Mouse (Mus musculus) stomach, embryonic 15.5 days (tissue): Measurements from ENCODE around the gene Cbfb. TPM values are rescaled to one million over a fixed set of nuclear protein-coding genes. Genes with fewer than 3 reads are reported as not detected.

Source experiments
- ATAC-seq: fragments of 200-750 bp; cut with Nextera tagmentation; 2 replicates; pipeline ENCODE4 v1.8.0; 2017; ENCODE audit warnings: low read depth, moderate number of reproducible peaks, moderate TSS enrichment; ENCODE audit not compliant: insufficient read depth, low FRiP score
- H3K27ac ChIP-seq: fragments of 300-500 bp; sonication (generic); 2 replicates; pipeline ENCODE4 v1.5.1; 2015; ENCODE audit warnings: mild to moderate bottlenecking, inconsistent platforms
- H3K27me3 ChIP-seq: fragments of 300-500 bp; sonication (generic); replicated peaks from 2 replicates; pipeline ENCODE4 v1.6.1; 2015; ENCODE audit warnings: inconsistent platforms
- H3K36me3 ChIP-seq: fragments of 300-500 bp; sonication (generic); 2 replicates; pipeline ENCODE4 v1.6.1; 2015; ENCODE audit warnings: inconsistent platforms
- H3K4me1 ChIP-seq: fragments of 300-500 bp; sonication (generic); 2 replicates; pipeline ENCODE4 v1.6.1; 2015; ENCODE audit warnings: inconsistent platforms
- H3K4me2 ChIP-seq: fragments of 300-500 bp; sonication (generic); 2 replicates; pipeline ENCODE4 v1.6.1; 2015; ENCODE audit warnings: mild to moderate bottlenecking, inconsistent platforms
- H3K4me3 ChIP-seq: fragments of 300-500 bp; sonication (generic); replicated peaks from 2 replicates; pipeline ENCODE4 v1.5.1; 2015; ENCODE audit warnings: inconsistent platforms
- H3K9ac ChIP-seq: fragments of 300-500 bp; sonication (generic); 2 replicates; pipeline ENCODE4 v1.6.1; 2015; ENCODE audit warnings: inconsistent platforms
- H3K9me3 ChIP-seq: fragments of 300-500 bp; sonication (generic); 2 replicates; pipeline ENCODE4 v1.6.1; 2016; ENCODE audit warnings: inconsistent platforms
- WGBS: fragments of 180-500 bp; shearing (Covaris S2); methylation state at CpG from one replicate; pipeline ENCODE4 v1.1.7; 2015; 5-methylcytosine and 5-hydroxymethylcytosine counted together
- polyA plus RNA-seq: library from polyadenylated mRNA; unstranded; fragments of >200 nt; fragmentation: Nextera tagmentation; extraction: Ambion mirVana; gene quantifications from 2 replicates; pipeline ENCODE4 v1.2.1, GENCODE M21; 2015

The Cbfb gene
- polyA plus RNA-seq, 1 experiment from 2014 or later = 53.2 TPM

DNA sequence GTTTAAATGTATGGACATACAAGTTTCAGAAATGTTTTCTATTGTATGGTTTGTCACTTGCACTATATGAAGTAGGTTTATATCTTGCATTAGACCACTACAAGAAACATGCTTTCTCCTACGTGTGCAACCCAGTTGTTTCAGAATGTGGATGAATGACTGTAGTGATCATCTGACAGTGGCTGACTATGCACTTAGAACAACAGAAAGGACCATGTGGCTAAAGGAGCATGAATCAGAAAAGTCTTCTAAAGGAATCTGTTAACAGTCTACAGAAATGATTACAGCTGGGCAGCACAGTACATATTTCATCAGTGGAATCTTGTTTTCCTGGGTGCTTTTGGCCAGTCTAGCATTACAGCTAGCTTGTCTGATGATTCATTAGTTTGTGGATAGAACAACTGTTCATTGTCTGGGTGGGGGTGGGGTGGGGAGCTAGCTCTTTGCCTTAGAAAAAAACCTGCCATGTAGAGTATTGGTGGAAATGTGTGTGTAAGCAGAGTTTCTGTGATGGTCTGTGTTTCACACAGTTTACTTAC is 16.1 kb downstream of the Cbfb start:
- 42% methylated on average over 1 of the region's 1 CpGs for WGBS
- ATAC-seq = no peak
- Histone ChIP-seq H3K9me3 (no peaks in the 10 kb centered on the region), H3K4me1 (no peaks in the 10 kb centered on the region), H3K27ac (no peak overlapping the region), H3K9ac (no peak overlapping the region), H3K27me3 (no peaks in the 10 kb centered on the region), H3K4me2 (no peak overlapping the region), H3K4me3 (no peak overlapping the region), H3K36me3 (0 out of 2 replicates have a peak, but pooled peaks cover 7% of the 10 kb centered on the region)

DNA sequence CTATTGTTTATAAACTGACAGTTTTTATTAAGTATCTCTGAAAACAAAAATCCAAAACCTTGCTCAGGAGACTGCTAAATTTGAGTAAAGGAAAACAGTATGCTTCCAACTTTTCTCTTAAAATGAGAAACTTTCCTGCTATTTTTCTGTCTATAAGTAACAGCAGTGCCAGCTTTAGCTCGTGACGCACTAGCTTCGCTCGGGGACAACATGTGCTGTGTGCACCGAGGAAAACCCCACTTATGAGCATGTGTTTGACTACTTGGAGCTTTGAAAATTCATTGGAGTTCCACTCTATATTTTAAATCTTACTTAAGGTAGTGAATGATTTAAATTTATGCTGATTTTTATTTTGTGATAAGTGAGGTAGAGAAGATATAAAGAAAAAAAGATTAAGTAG is 21.7 kb downstream of the Cbfb start:
- no peak for ATAC-seq
- H3K9ac ChIP-seq = no peak overlapping the region

DNA sequence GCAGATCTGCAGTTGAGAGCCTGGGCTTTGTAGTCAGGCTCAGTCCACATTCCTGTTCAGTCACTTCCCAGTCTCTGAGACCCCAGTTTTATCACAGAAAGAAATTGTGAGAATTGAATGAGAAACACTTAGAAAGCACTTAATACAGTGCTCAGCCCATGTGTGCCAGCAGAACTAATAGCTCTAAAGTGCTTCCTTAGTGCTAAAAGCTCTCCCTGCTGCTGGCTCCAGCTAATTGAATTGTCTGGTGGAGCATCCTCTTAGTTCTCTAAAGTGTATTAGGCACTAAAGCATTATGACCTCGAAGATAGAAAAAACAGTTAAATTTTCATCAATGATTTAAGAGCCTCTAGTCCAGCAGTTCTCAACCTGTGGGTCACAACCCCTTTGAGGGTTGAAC is 35.3 kb downstream of the Cbfb start:
- Histone ChIP-seq H3K27ac (no peak overlapping the region), H3K9me3 (no peaks in the 10 kb centered on the region), H3K36me3 (0 out of 2 replicates have a peak, but pooled peaks cover 3% of the 10 kb centered on the region), H3K9ac (no peak overlapping the region), H3K4me2 (no peak overlapping the region), H3K4me1 (no peaks in the 10 kb centered on the region), H3K4me3 (no peak overlapping the region), H3K27me3 (no peaks in the 10 kb centered on the region)
- ATAC-seq = no peak
- WGBS = 73% methylated on average over 1 of the region's 1 CpGs

More for the DNA sequence above, 21.7 kb downstream of the Cbfb start:
- 94% methylated on average over 5 of the region's 5 CpGs for WGBS
- no peaks in the 10 kb centered on the region for H3K27me3 ChIP-seq
- H3K9me3 ChIP-seq = no peaks in the 10 kb centered on the region
- H3K4me3 ChIP-seq = no peak overlapping the region
- peaks cover 23% of the 10 kb centered on the region; the same call in 1 of the 2 replicates for H3K36me3 ChIP-seq
- H3K4me1 ChIP-seq = no peaks in the 10 kb centered on the region
- H3K4me2 ChIP-seq = no peak overlapping the region
- H3K27ac ChIP-seq = no peak overlapping the region

DNA sequence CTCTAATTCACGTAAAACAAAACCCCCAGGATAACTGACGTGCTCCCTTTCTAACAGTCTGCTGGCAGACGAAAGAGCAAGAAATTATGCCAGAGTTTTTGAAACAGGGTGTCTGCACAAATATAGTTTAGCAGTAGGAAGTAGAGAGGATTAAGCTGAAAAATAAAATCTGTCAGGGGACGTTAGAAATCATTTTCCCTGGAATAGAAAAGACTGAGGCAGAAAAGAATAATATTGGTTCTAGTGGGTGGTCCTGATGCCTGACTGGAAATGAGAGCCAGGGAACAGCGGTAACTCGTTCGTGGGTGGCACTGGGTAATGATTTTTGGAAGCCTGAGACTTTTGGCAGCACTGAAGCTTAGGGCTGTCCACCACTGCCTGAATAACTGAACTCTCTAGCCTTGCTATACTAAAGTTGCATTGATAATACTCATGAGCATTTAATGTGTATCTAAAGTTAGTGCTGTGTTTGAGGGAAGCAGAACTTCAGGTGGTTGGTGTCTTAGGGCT is 36.3 kb downstream of the Cbfb start:
- Histone ChIP-seq H3K9me3 (no peaks in the 10 kb centered on the region), H3K36me3 (0 out of 2 replicates have a peak, but pooled peaks cover 3% of the 10 kb centered on the region), H3K9ac (no peak overlapping the region), H3K4me3 (no peak overlapping the region), H3K27ac (no peak overlapping the region), H3K27me3 (no peaks in the 10 kb centered on the region), H3K4me1 (no peaks in the 10 kb centered on the region), H3K4me2 (no peak overlapping the region)
- ATAC-seq = no peak
- 55% methylated on average over 7 of the region's 7 CpGs for WGBS

DNA sequence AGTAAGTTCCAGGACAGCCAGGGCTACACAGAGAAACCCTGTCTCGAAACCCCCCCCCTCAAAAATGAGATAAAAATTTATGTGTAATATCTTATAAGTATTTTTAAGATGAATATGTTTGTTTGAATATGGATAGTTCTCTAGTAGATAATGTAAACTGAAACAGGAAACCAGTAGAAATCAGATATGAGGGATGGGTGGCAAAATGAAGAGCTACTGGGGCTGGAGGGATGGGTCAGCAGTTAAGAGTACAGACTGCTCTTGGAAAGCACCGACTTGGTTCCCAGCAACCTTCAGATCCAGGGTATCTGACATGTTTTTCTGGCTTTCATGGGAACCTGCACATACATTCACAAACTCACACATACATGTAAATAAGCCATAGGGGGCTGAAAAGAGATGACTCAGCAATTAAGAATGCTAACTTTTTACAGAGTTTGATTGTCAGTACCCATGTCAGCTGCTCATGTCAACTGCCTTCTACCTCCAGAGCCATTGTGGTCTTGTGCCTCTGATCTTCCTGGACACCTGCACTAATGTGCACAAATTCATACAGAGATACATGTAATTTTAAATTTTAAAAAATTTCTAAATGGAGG is 37.3 kb downstream of the Cbfb start:
- Histone ChIP-seq H3K27me3 (no peaks in the 10 kb centered on the region), H3K9ac (no peak overlapping the region), H3K36me3 (0 out of 2 replicates have a peak, but pooled peaks cover 3% of the 10 kb centered on the region), H3K9me3 (no peaks in the 10 kb centered on the region), H3K4me3 (no peak overlapping the region), H3K4me1 (no peaks in the 10 kb centered on the region), H3K4me2 (no peak overlapping the region), H3K27ac (no peak overlapping the region)
- ATAC-seq = no peak
- 83% methylated on average over 2 of the region's 2 CpGs for WGBS

DNA sequence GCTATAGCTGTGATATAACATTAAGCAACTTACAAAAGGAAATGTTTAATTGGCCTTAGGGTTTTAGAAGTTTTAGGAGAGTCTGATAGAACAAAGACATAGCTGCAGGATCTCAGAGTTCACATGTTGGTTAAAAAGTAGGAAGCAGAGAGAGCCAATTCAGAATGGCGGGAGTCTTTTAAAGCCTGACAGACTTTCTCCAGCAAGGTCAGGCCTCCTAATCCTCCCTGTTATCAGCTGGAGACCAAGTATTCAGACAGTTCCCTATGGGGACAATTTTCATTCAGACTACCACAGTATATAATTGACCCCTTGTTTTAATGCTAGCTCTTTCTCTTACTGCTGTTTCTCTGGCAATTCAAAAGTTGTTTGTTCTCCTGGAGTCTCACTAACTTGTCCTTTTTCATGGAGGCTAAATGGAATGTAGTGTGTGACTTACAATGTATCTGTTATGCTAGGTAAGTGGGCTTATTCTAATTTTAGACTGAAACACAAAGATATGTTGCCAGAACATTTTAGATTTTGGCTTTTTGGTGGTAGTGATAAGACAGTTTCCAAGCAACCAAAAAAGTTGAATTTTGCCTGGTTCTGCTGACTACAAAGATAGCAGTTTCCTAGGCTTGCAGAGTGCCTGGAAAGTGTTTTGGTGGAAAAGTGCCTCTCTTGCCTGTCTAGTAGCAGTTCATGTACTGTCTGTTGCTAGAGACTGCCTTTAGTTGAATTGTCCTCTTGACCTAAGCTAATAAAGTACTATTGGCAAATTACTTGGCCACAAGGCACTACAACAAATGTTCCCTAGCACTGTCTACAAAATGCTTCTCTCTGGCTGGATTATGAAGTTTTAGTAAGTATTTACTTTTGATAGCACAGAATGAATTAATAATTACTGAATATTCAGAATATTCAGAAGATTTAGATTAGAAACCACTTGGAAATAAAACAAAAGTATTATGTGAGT is 39.0 kb downstream of the Cbfb start:
- Histone ChIP-seq H3K36me3 (no peaks in the 10 kb centered on the region), H3K9ac (no peak overlapping the region), H3K4me2 (no peak overlapping the region), H3K9me3 (no peaks in the 10 kb centered on the region), H3K27ac (no peak overlapping the region), H3K27me3 (no peaks in the 10 kb centered on the region), H3K4me1 (no peaks in the 10 kb centered on the region), H3K4me3 (no peak overlapping the region)
- ATAC-seq = no peak
- 66% methylated on average over 1 of the region's 1 CpGs for WGBS

DNA sequence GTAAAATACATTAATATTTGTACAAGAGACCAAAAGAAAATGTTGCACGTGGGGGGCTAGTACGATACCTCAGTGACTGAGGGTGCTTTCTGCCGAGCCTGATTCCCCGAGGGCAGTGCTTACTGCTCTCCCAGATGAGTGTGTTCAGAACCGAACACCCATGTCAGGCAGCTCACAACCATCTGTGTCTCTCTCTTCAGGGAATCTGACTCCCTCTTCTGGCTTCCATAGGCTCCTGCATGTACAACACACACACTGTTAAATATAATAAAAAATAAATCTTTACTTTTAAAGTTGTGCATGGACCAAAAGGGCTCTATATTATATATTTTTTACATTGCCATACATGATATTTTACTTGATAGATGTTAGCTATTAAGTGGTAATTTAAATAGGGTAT is 43.6 kb downstream of the Cbfb start:
- 88% methylated on average over 5 of the region's 5 CpGs for WGBS
- no peaks in the 10 kb centered on the region for H3K4me1 ChIP-seq

DNA sequence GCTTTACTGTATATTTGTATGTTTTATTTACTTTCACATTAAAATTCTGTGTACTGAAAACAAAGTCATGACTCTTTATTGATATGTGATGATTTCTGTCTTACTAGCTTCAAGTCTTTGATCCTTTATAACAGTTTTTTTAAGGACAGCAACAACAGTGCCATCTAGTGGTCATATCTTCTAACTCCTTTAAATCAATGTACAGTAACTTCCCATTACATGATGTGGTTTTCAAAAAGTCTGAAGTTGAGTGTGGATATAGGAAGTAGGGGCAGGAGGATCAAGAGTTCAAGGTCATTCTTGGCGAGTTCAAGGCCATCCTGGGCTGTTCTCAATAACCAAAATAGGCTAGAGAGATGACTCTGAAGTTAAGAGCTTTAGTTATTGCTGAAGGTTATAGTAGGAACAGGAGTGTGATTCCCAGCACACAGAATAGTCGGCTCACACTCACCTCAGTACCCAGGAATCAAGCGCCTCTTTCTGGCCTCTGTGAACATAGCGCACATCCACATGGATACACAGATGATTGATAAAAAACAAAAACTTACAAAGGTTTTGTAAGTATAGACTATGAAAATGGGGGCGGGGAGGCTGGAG is 47.5 kb downstream of the Cbfb start:
- WGBS = 77% methylated on average over 5 of the region's 5 CpGs
- no peak for ATAC-seq
- Histone ChIP-seq H3K9ac (no peak overlapping the region), H3K4me1 (no peaks in the 10 kb centered on the region), H3K9me3 (no peaks in the 10 kb centered on the region), H3K36me3 (no peaks in the 10 kb centered on the region), H3K27me3 (no peaks in the 10 kb centered on the region), H3K4me2 (no peak overlapping the region), H3K4me3 (no peak overlapping the region), H3K27ac (no peak overlapping the region)

More for the DNA sequence above, 43.6 kb downstream of the Cbfb start:
- H3K27me3 ChIP-seq = no peaks in the 10 kb centered on the region
- no peak overlapping the region for H3K9ac ChIP-seq
- H3K4me2 ChIP-seq = no peak overlapping the region
- ATAC-seq = no peak
- no peak overlapping the region for H3K4me3 ChIP-seq
- no peaks in the 10 kb centered on the region for H3K9me3 ChIP-seq
- no peaks in the 10 kb centered on the region for H3K36me3 ChIP-seq
- no peak overlapping the region for H3K27ac ChIP-seq

DNA sequence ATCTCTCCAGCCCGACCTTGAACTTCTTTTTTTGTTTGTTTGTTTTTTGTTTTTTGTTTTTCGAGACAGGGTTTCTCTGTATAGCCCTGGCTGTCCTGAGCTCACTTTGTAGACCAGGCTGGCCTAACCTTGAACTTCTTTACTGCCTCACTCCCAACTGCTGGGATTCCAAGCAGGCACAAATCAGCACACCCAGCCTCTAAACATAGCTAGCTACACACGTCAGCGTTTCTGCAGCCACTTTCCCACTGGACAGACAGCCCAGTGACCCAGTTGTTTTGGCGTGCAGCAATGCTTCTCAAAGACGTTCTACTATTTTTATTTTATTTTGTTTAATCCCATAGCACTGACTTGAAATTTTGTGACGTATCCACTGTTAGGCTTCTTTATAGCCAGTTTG is 53.4 kb downstream of the Cbfb start:
- Histone ChIP-seq H3K4me3 (no peak overlapping the region), H3K36me3 (no peaks in the 10 kb centered on the region), H3K4me1 (peaks cover 16% of the 10 kb centered on the region; the same call in 1 of the 2 replicates), H3K9ac (no peak overlapping the region), H3K27me3 (no peaks in the 10 kb centered on the region), H3K27ac (no peak overlapping the region), H3K4me2 (peak overlapping the region; percentile 74), H3K9me3 (no peaks in the 10 kb centered on the region)
- WGBS = 75% methylated on average over 7 of the region's 7 CpGs
- no peak for ATAC-seq

DNA sequence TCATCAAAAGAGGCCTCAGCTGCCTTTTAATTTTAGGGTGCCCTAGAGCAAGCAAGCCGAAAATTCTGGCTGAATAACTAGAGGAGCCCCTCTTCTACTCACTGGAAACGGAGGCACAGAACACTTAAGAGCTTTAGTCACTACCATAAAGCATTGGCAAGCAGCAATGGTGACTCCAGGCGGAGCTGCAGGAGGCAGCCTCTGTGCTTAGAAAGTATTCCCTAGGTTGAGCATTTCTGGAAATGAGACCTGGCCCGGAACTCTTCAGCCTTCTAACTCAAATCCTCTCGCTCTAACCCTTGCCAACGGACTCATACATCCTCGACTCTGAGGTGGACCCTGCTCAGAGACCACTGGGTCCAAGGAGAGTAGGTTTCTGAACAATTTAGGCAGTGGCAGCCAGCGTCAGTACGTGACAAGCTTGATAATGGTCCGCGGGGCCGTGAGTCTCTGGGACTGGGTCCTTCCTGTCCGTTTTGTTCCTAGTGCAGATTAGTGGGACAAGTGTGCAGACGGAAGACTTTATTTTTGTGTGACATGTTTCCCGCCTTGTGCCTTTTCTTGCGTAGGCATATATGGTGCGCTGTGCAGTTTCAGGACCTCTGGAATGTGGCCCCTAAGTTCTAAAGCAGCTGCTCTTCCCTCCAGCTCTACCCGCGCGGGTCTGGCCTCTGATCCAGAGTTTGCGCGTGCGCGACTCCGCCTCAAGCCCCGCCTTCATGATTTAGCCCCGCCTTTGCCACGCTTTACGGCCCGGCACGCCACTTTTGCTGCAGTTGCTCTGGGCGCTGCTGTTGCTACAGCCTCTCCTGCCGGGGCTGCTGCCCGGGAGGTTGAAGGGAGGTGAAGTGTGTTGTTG is 54.2 kb downstream of the Cbfb start, which contains the start of gene D230025D16Rik:
TSS of gene D230025D16Rik (plus strand) at position 733 of the 859 bp plus-strand sequence.
- Histone ChIP-seq H3K4me2 (peak within 1 kb of the TSS; percentile 74), H3K4me1 (peaks cover 16% of the 10 kb centered on the region; the same call in 1 of the 2 replicates), H3K9ac (peak within 1 kb of the TSS; percentile 96), H3K27me3 (no peaks in the 10 kb centered on the region), H3K27ac (peak within 1 kb of the TSS; percentile 88), H3K4me3 (peak within 1 kb of the TSS; percentile 99), H3K36me3 (no peaks in the 10 kb centered on the region), H3K9me3 (no peaks in the 10 kb centered on the region)
- 2% methylated on average over 34 of the region's 34 CpGs for WGBS
- ATAC-seq = peak; percentile 91

DNA sequence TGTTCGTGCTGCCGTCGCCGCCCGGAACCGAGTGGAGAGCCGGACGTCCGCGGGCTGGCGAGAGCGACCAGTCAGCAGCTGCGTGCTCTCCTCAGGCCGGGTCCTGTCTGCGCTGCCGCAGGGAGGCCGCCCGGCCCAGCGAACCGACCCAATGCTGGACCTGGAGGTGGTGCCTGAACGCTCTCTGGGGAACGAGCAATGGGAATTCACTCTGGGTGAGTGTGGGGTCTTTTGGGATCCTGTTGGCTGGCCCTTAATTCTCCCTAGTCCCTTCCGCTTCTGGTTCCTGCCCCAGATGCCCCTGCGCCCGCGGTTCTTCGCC is 54.8 kb downstream of the Cbfb start:
- Histone ChIP-seq H3K4me1 (peaks cover 16% of the 10 kb centered on the region; the same call in 1 of the 2 replicates), H3K27ac (peak overlapping the region; percentile 88), H3K4me2 (peak overlapping the region; percentile 74), H3K27me3 (no peaks in the 10 kb centered on the region), H3K4me3 (peak overlapping the region; percentile 99), H3K9me3 (no peaks in the 10 kb centered on the region), H3K36me3 (no peaks in the 10 kb centered on the region), H3K9ac (peak overlapping the region; percentile 96)
- ATAC-seq = no peak
- WGBS = under 1% methylated on average over 27 of the region's 27 CpGs
